Mouse (Mus musculus): ENCODE data around the gene Tab1. TPM values are rescaled to one million over a fixed set of nuclear protein-coding genes. Genes with fewer than 3 reads are reported as not detected.

The Tab1 gene
- polyA plus RNA-seq, 1 experiment from 2014 or later, result 41.1 TPM

GRCm38 (mm10) chr15:80127191-80127590, 5.7 kb upstream of the Tab1 start:
- Histone ChIP-seq H3K9me3 (no peaks in the 10 kb centered on the region), H3K4me2 (replicated peaks) (no peak overlapping the region), H3K4me3 (replicated peaks) (no peak overlapping the region), H3K27ac (no peak overlapping the region), H3K36me3 (no peaks in the 10 kb centered on the region), H3K9ac (replicated peaks) (no peak overlapping the region), H3K27me3 (no peaks in the 10 kb centered on the region), H3K4me1 (replicated peaks) (no peaks in the 10 kb centered on the region)
- no peak for ATAC-seq
- WGBS, result 72% methylated on average over 1 of the region's 1 CpGs

GRCm38 (mm10) chr15:80129982-80130381, 2.9 kb upstream of the Tab1 start:
- no peaks in the 10 kb centered on the region for H3K27me3 ChIP-seq
- no peak overlapping the region for H3K9ac ChIP-seq (replicated peaks)
- no peaks in the 10 kb centered on the region for H3K9me3 ChIP-seq
- no peak overlapping the region for H3K4me2 ChIP-seq (replicated peaks)
- no peak overlapping the region for H3K4me3 ChIP-seq (replicated peaks)
- ATAC-seq, result no peak
- WGBS, result 90% methylated on average over 6 of the region's 6 CpGs
- H3K36me3 ChIP-seq, result no peaks in the 10 kb centered on the region
- H3K4me1 ChIP-seq (replicated peaks), result peaks cover 17% of the 10 kb centered on the region
- H3K27ac ChIP-seq, result no peak overlapping the region

GRCm38 (mm10) chr15:80130689-80131088, 2.2 kb upstream of the Tab1 start:
- H3K4me2 ChIP-seq (replicated peaks), result no peak overlapping the region
- ATAC-seq, result no peak

GRCm38 (mm10) chr15:80131421-80131820, 1.5 kb upstream of the Tab1 start:
- Histone ChIP-seq H3K4me2 (replicated peaks) (no peak overlapping the region), H3K4me3 (replicated peaks) (no peak overlapping the region), H3K9ac (replicated peaks) (no peak overlapping the region), H3K27me3 (no peaks in the 10 kb centered on the region), H3K4me1 (replicated peaks) (peaks cover 17% of the 10 kb centered on the region), H3K9me3 (no peaks in the 10 kb centered on the region), H3K27ac (no peak overlapping the region), H3K36me3 (no peaks in the 10 kb centered on the region; the same call in 1 of the 2 replicates)
- WGBS, result 71% methylated on average over 6 of the region's 6 CpGs
- no peak for ATAC-seq

More at GRCm38 (mm10) chr15:80130689-80131088, 2.2 kb upstream of the Tab1 start:
- no peak overlapping the region for H3K4me3 ChIP-seq (replicated peaks)
- no peak overlapping the region for H3K27ac ChIP-seq
- H3K4me1 ChIP-seq (replicated peaks), result peaks cover 17% of the 10 kb centered on the region
- no peaks in the 10 kb centered on the region for H3K36me3 ChIP-seq
- no peaks in the 10 kb centered on the region for H3K9me3 ChIP-seq
- no peaks in the 10 kb centered on the region for H3K27me3 ChIP-seq
- H3K9ac ChIP-seq (replicated peaks), result no peak overlapping the region
- WGBS, result 88% methylated on average over 5 of the region's 5 CpGs

- 84% methylated on average over 9 of the region's 9 CpGs for WGBS
- Histone ChIP-seq H3K4me3 (replicated peaks) (peak overlapping the region; percentile 73), H3K27ac (no peak overlapping the region; the same call in 1 of the 2 replicates), H3K4me1 (replicated peaks) (peaks cover 19% of the 10 kb centered on the region), H3K9me3 (no peaks in the 10 kb centered on the region), H3K4me2 (replicated peaks) (peak overlapping the region; percentile 77), H3K27me3 (no peaks in the 10 kb centered on the region), H3K9ac (replicated peaks) (peak overlapping the region; percentile 83; the same call in 1 of the 2 replicates), H3K36me3 (peaks cover 3% of the 10 kb centered on the region; the same call in 1 of the 2 replicates)
- no peak; the same call in 1 of the 2 replicates for ATAC-seq
Measured at GRCm38 (mm10) chr15:80132452-80132851, 475 bp upstream of the Tab1 start.

GRCm38 (mm10) chr15:80133682-80134449, 939 bp downstream of the Tab1 start:
- H3K9me3 ChIP-seq, result no peaks in the 10 kb centered on the region
- peak overlapping the region; percentile 73 for H3K4me3 ChIP-seq (replicated peaks)
- WGBS, result 14% methylated on average over 14 of the region's 14 CpGs
- H3K9ac ChIP-seq (replicated peaks), result peak overlapping the region; percentile 83
- peak; percentile 41 for ATAC-seq
- H3K27ac ChIP-seq, result peak overlapping the region; percentile 99
- H3K36me3 ChIP-seq, result peaks cover 4% of the 10 kb centered on the region; the same call in 1 of the 2 replicates
- H3K27me3 ChIP-seq, result no peaks in the 10 kb centered on the region
- H3K4me1 ChIP-seq (replicated peaks), result peaks cover 30% of the 10 kb centered on the region
- peak overlapping the region; percentile 77 for H3K4me2 ChIP-seq (replicated peaks)

- Histone ChIP-seq H3K4me3 (replicated peaks) (peak overlapping the region; percentile 73), H3K27ac (peak overlapping the region; percentile 99; the same call in 1 of the 2 replicates), H3K4me1 (replicated peaks) (peaks cover 30% of the 10 kb centered on the region), H3K9ac (replicated peaks) (peak overlapping the region; percentile 83), H3K27me3 (no peaks in the 10 kb centered on the region), H3K4me2 (replicated peaks) (peak overlapping the region; percentile 77), H3K36me3 (peaks cover 4% of the 10 kb centered on the region; the same call in 1 of the 2 replicates), H3K9me3 (no peaks in the 10 kb centered on the region)
- ATAC-seq, result no peak
- 55% methylated on average over 9 of the region's 9 CpGs for WGBS
Measured at GRCm38 (mm10) chr15:80134450-80134847, 1.5 kb downstream of the Tab1 start.

- Histone ChIP-seq H3K4me1 (replicated peaks) (peaks cover 30% of the 10 kb centered on the region), H3K9ac (replicated peaks) (no peak overlapping the region), H3K27ac (no peak overlapping the region), H3K27me3 (no peaks in the 10 kb centered on the region), H3K4me3 (replicated peaks) (no peak overlapping the region), H3K9me3 (no peaks in the 10 kb centered on the region), H3K36me3 (peaks cover 7% of the 10 kb centered on the region), H3K4me2 (replicated peaks) (no peak overlapping the region)
- no peak for ATAC-seq
- WGBS, result 97% methylated on average over 2 of the region's 2 CpGs
Measured at GRCm38 (mm10) chr15:80135499-80135898, 2.6 kb downstream of the Tab1 start.

- no peak for ATAC-seq
- Histone ChIP-seq H3K36me3 (peaks cover 18% of the 10 kb centered on the region), H3K4me2 (replicated peaks) (no peak overlapping the region), H3K9ac (replicated peaks) (no peak overlapping the region), H3K27me3 (no peaks in the 10 kb centered on the region), H3K27ac (no peak overlapping the region), H3K4me3 (replicated peaks) (no peak overlapping the region), H3K9me3 (no peaks in the 10 kb centered on the region), H3K4me1 (replicated peaks) (peaks cover 30% of the 10 kb centered on the region)
- 99% methylated on average over 3 of the region's 3 CpGs for WGBS
Measured at GRCm38 (mm10) chr15:80136645-80137044, 3.7 kb downstream of the Tab1 start.

- Histone ChIP-seq H3K4me1 (replicated peaks) (peaks cover 28% of the 10 kb centered on the region), H3K4me3 (replicated peaks) (no peak overlapping the region), H3K9ac (replicated peaks) (no peak overlapping the region), H3K27me3 (no peaks in the 10 kb centered on the region), H3K9me3 (no peaks in the 10 kb centered on the region), H3K36me3 (peaks cover 27% of the 10 kb centered on the region), H3K4me2 (replicated peaks) (no peak overlapping the region), H3K27ac (peak overlapping the region; percentile 5; the same call in 1 of the 2 replicates)
- no peak for ATAC-seq
- WGBS, result 70% methylated on average over 17 of the region's 17 CpGs
Measured at GRCm38 (mm10) chr15:80137945-80138791, 5.2 kb downstream of the Tab1 start.

- no peak for ATAC-seq
- 95% methylated on average over 2 of the region's 2 CpGs for WGBS
- no peak overlapping the region for H3K4me3 ChIP-seq (replicated peaks)
- peaks cover 13% of the 10 kb centered on the region for H3K4me1 ChIP-seq (replicated peaks)
- H3K4me2 ChIP-seq (replicated peaks), result no peak overlapping the region
- H3K9me3 ChIP-seq, result no peaks in the 10 kb centered on the region
- H3K9ac ChIP-seq (replicated peaks), result no peak overlapping the region
- H3K27ac ChIP-seq, result no peak overlapping the region
- no peaks in the 10 kb centered on the region for H3K27me3 ChIP-seq
- H3K36me3 ChIP-seq, result peaks cover 33% of the 10 kb centered on the region
Measured at GRCm38 (mm10) chr15:80140302-80140701, 7.4 kb downstream of the Tab1 start.

- no peak overlapping the region for H3K9ac ChIP-seq (replicated peaks)
- H3K9me3 ChIP-seq, result no peaks in the 10 kb centered on the region
- no peaks in the 10 kb centered on the region for H3K27me3 ChIP-seq
- peaks cover 13% of the 10 kb centered on the region for H3K4me1 ChIP-seq (replicated peaks)
- peaks cover 33% of the 10 kb centered on the region for H3K36me3 ChIP-seq
- H3K27ac ChIP-seq, result no peak overlapping the region
- no peak overlapping the region for H3K4me3 ChIP-seq (replicated peaks)
- WGBS, result 98% methylated on average over 3 of the region's 3 CpGs
- ATAC-seq, result no peak
- H3K4me2 ChIP-seq (replicated peaks), result no peak overlapping the region
Measured at GRCm38 (mm10) chr15:80140878-80141277, 8.0 kb downstream of the Tab1 start.
